Mouse (Mus musculus) cerebellum, adult 9-11 months (tissue): ENCODE data around the gene Mypop.
A peak's percentile ranks its signal among the peaks of the same experiment; 100 is the strongest.

ENCODE experiments used
- DNase-seq: peaks from one replicate; pipeline ENCODE4 v3.0.0; 2022

Gene Mypop

DNA sequence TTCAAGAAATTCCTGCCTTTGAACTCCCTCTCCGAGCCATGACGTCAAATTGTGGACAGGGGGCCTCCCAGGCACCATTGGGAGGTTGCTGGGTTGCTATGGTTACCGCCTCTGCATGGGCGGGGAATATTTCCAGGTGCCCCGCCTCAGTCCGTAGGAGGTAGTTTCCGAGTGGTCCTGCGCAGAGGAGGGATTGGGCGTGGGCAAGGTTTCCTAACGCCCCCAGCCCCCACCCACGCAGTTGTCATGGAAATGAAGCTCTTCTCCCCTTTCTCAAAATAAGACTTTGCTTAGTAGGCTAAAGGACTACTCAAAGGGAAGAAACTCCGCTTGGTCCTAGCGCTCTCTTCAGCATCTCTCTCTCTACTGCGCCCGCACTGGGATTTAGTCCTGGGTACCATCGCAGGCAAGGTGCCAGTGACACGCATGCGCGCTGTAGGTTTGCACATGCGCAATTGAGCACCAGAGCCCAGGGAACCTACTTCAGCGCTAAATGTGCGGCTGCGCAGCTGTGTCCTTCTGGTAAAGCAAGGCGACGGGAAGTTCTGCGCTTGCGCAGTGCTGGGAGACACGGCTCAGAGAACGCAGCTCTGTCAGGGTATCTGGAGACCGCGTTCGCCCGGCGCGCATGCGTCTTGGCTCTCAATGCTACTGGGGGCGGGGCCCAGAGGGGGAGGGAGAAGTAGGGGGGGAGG is at the start of gene Mypop:
Gene Mypop, plus strand, starts transcription at position 645 of the 695 bp plus-strand sequence.
- peak; percentile 100 for DNase-seq

- DNase-seq = no peak
These were observed 48.7 kb upstream of the Mypop start for GRCm38 (mm10) chr7:18942376-18942775.

- DNase-seq = no peak
These were observed 48.2 kb upstream of the Mypop start for GRCm38 (mm10) chr7:18942815-18943214.

- no peak for DNase-seq
These were observed 42.9 kb upstream of the Mypop start for GRCm38 (mm10) chr7:18948151-18948550.

- DNase-seq = no peak
These were observed 41.1 kb upstream of the Mypop start for GRCm38 (mm10) chr7:18949781-18950522.

GRCm38 (mm10) chr7:18950523-18951315 is 40.3 kb upstream of the Mypop start:
- no peak for DNase-seq

DNA sequence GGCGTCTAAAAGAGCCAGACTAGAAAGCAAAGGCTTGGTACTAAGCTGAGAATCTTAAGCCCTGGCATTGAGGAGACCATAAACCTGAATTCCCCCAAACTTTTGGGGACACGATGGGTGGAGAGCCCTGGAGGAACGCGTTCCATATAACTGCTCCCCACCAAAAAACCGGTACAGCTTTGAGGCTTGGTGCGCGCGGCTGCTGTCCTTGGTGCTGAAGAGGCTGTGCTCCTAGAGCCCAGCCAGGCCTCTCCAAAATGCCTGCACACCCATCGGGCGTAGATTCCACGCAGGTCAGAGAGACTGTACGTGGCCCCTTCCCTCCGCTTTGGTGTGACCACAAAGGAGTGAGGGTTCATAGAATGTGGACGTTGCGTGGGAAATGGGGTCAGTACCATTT is 39.6 kb upstream of the Mypop start:
- DNase-seq = no peak

- peak; percentile 82 for DNase-seq
These were observed 33.3 kb upstream of the Mypop start for GRCm38 (mm10) chr7:18957569-18958383.

DNA sequence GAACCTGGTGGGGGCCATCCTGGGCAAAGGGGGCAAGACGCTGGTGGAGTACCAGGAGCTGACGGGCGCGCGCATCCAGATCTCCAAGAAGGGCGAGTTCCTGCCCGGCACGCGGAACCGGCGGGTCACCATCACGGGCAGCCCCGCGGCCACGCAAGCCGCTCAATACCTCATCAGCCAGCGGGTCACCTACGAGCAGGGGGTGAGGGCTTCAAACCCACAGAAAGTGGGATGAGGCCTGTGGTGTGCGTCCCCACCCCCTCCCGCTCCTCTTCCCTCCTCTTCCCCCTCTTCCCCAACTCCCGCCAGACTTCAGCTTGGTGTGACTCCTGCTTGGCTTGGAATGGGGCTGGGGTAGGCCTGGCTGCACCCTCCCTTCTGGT is 32.7 kb upstream of the Mypop start:
- peak; percentile 73 for DNase-seq

GRCm38 (mm10) chr7:18959446-18959845 is 31.6 kb upstream of the Mypop start:
- DNase-seq = peak; percentile 40

GRCm38 (mm10) chr7:18962171-18962792 is 28.8 kb upstream of the Mypop start:
- no peak for DNase-seq

DNA sequence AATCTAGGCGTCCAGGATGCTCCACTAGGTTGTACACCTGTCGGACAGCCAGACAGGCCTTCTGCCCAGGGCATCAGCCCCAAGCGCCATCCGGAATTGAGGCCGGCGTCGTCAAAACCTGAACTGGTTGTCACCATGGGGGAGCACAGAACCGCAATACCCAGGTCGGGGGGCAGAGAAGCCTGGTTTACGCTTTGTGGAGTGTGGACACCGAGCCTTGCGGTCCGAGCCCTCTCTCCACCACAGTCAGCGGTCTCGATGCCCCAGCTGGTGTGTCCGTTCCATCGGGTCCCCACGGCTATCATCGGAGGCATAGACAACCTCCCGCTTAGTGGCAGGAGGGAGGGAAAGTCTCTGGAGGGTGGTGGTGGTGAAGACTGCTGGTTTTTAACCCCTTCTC is 28.2 kb upstream of the Mypop start:
- DNase-seq = no peak

DNA sequence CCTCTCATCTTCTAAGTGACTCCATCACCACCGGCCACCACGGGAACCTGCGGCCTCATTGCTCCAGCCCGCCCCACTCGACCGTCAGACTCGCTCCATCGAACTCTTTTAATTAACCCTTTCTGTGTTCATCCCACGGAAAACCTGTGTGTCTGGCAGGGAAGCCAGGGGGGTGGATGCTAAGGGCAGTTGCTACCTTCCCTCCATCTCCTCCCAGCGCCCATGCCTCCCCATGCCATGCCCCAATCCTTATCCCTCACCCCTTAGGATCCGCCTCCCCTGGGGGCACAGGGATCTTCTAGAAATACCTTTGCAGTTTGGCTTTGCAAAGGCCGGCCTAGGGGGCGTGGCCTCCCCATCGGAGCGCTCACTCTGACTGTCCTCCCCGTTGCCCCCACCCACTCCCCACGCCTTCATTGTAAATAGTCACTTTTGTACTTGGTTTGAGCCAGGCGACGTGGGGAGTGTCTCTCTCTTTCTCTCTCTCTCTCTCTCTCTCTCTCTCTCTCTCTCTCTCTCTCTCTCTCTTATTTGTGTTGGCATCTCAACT is 27.7 kb upstream of the Mypop start:
- DNase-seq = peak; percentile 41

- no peak for DNase-seq
These were observed 25.7 kb upstream of the Mypop start for GRCm38 (mm10) chr7:18965312-18965711.

GRCm38 (mm10) chr7:18967603-18968002 is 23.4 kb upstream of the Mypop start:
- DNase-seq = no peak

DNA sequence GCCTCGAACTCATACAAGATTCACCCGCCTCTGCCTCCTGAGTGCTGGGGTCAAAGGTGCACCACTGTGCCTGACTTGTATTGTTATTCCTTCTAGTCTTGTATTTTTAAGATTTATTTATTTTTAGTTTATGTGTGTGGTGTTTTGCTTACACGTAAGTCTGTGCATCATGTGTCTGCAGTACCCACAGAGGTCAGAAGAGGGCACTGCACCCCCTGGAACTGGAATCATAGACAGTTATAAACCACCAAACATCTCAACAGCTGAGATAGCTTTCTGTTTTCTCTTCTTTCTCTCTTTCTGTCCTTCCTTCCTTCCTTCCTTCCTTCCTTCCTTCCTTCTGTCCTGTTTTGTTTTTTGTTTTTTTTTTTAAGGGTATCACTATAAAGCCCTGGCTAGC is 20.1 kb upstream of the Mypop start:
- DNase-seq = no peak

DNA sequence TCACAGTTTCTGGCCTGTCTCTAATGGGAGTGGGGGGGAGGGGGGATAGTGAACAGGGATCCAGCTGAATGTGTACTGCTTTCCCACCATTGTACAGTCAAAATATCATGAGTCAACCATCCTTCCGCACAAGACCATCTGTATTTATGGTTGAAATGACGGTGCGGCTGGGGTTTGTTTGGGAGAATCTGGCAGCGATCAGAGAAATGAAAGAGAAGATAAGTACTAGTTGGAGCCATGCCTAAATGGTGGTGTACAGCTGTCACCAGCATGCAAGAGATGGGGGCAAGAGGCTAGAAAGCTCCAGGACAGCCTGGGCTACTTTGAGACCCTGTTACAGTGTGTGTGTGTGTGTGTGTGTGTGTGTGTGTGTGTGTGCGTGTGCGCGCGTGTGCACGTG is 12.7 kb upstream of the Mypop start:
- no peak for DNase-seq

GRCm38 (mm10) chr7:18986503-18986902 is 4.5 kb upstream of the Mypop start:
- peak; percentile 31 for DNase-seq

DNA sequence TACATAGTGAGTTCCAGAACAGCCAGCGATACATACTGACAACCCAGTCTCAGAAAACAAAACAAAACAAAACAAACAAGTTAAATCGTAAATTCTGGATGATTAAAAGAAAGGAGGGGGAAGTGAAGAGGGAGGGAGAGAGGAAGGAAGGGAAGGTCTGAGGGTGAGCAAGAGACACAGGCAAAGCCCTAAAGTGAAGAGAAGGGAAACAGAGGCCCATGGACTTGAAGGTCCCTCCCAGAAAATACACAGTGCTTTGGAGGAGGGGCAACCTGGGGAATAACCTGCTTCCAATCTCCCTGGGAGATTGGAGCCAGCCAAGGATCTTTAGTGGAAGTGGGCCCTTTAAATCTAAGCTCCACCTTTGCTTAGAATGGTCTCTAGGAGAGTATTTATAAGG is 3.9 kb upstream of the Mypop start, which contains the start of gene Nanos2:
Gene Nanos2, plus strand, starts transcription at position 301 of the 400 bp plus-strand sequence.
- no peak for DNase-seq

- peak; percentile 58 for DNase-seq
These were observed 3.3 kb upstream of the Mypop start for GRCm38 (mm10) chr7:18987747-18988146.

- DNase-seq = peak; percentile 63
These were observed 2.3 kb upstream of the Mypop start for GRCm38 (mm10) chr7:18988780-18989179.

GRCm38 (mm10) chr7:18989995-18990394 is 1.1 kb upstream of the Mypop start:
- peak; percentile 74 for DNase-seq
